8 mouse cellular contexts compared by ENCODE assay signal in the genomic region with DNA sequence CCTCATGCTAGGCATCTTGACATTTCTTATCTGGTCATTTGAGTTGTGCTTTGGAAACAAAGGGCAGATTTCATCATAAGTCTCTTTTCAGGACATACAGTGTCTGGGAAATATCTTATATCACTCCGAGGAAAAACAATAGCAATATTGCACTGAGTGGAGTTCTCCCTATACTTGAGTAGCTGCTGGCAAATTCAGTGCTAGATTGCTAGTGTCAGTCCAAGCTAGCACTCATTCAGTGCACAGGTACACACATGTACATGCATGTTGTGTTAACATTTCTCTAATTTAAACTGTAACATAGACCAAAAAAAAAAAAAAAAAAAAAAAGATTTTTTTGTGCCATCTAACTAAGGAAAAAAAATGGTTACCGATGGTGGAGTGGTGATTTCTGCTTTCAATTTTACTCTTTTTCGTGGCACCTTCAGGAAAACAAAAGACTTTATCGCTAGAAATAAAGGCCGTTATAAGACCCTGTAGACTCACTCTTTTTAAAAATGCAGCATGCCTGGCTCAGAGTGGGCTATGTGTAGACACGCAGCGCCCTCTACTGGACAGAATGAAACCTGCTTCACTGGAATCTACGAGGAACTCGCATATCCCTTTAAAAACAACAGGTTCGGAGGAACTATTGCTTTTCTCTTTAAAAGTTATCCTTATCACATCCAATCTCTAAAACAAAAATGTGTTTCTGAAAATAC.
DNase-seq lines count a peak whose midpoint lies in the region; ATAC-seq and TF ChIP-seq lines count a peak whose summit lies in the region.

No protein-coding gene starts in this region.

- peak; percentile 91 for TF ChIP-seq CTCF in lung, postnatal 0 days (IDR thresholded peaks at IDR 0.05)

- no peak for TF ChIP-seq EP300 in lung, postnatal 0 days (IDR thresholded peaks at IDR 0.05)

- no peak overlapping the region; the same call in 1 of the 2 replicates for H3K4me2 ChIP-seq in hindbrain, embryonic 11.5 days (replicated peaks; ENCODE audit: low read depth, low read length)
- peak overlapping the region; percentile 63 for H3K4me2 ChIP-seq in lung, postnatal 0 days (replicated peaks; ENCODE audit: low read depth, low read length)

- no peaks in the 10 kb centered on the region for H3K36me3 ChIP-seq in hindbrain, embryonic 11.5 days (ENCODE audit: control insufficient read depth, insufficient read depth, low read length)
- no peaks in the 10 kb centered on the region for H3K36me3 ChIP-seq in lung, postnatal 0 days (ENCODE audit: insufficient read depth, low read length)

- H3K9me3 ChIP-seq in hindbrain, embryonic 11.5 days (ENCODE audit: control insufficient read depth, low read length): no peaks in the 10 kb centered on the region
- no peaks in the 10 kb centered on the region for H3K9me3 ChIP-seq in lung, postnatal 0 days (ENCODE audit: low read length)

- peak; percentile 90 for DNase-seq in NIH3T3 (ENCODE audit: low read depth)
- DNase-seq in cerebellum, adult 9-10 months: peak; percentile 74
- DNase-seq in frontal cortex, postnatal 10 days (ENCODE audit: low spot score in 2 of 2): peak; percentile 54 to 88
- peak; percentile 92 for DNase-seq in hindbrain, embryonic 11.5 days (ENCODE audit: low spot score)
- DNase-seq in layer of hippocampus, postnatal 10 days (ENCODE audit: low spot score in 2 of 2): peak; percentile 92 to 94
- peak; percentile 86 for DNase-seq in lung, postnatal 0 days (ENCODE audit: low spot score)
- peak; percentile 95 for DNase-seq in retina, embryonic 14.5 days (ENCODE audit: low spot score)
- DNase-seq in thymus, postnatal 36 days: peak; percentile 80 to 83

- 20% methylated on average over 10 of the region's 10 CpGs for WGBS in hindbrain, embryonic 11.5 days
- WGBS in lung, postnatal 0 days: 15% methylated on average over 10 of the region's 10 CpGs

- peak overlapping the region; percentile 25 for H3K4me3 ChIP-seq in hindbrain, embryonic 11.5 days (ENCODE audit: low read depth, low read length)
- H3K4me3 ChIP-seq in lung, postnatal 0 days (ENCODE audit: low read depth, low read length): peak overlapping the region; percentile 39

- no peaks in the 10 kb centered on the region for H3K4me1 ChIP-seq in hindbrain, embryonic 11.5 days (replicated peaks; ENCODE audit: control insufficient read depth, insufficient read depth, low read length)
- H3K4me1 ChIP-seq in lung, postnatal 0 days (ENCODE audit: insufficient read depth, low read depth, low read length): 0 out of 2 replicates have a peak, but pooled peaks cover 5% of the 10 kb centered on the region

- peak; percentile 84 for ATAC-seq in hindbrain, embryonic 11.5 days (ENCODE audit: low FRiP score)
- peak; percentile 77 for ATAC-seq in lung, postnatal 0 days

- no peaks in the 10 kb centered on the region for H3K27me3 ChIP-seq in hindbrain, embryonic 11.5 days (ENCODE audit: control insufficient read depth, insufficient read depth, low read length)
- H3K27me3 ChIP-seq in lung, postnatal 0 days (replicated peaks; ENCODE audit: insufficient read depth, low read length): no peaks in the 10 kb centered on the region

- H3K9ac ChIP-seq in hindbrain, embryonic 11.5 days (ENCODE audit: low read depth, low read length): no peak overlapping the region
- H3K9ac ChIP-seq in lung, postnatal 0 days (replicated peaks; ENCODE audit: low read depth): peak overlapping the region; percentile 39; the same call in 1 of the 2 replicates

- H3K27ac ChIP-seq in hindbrain, embryonic 11.5 days (ENCODE audit: low read depth, low read length): no peak overlapping the region
- no peak overlapping the region for H3K27ac ChIP-seq in lung, postnatal 0 days (ENCODE audit: low read length)
